In the genomic region with DNA sequence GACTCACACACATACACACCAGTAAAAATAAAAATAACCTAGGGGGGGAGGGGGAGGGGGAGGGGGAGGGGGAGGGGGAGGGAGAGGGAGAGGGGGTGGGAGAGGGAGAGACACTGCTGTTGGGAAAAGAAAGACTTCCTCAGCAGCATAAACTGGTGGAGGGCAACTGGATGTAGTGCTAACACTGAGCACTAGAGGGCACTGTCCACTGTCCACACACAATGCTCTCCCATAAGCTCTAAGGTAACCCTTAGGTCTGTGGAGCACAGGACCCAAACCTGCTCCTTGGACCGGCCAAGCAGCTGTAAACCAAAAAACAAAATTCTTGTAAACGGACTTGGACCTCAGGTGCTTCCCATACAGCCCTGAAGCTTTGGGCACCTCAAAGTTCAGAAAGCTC, we compare ENCODE assay signal across 8 mouse cellular contexts. TPM values are rescaled to one million over a fixed set of nuclear protein-coding genes. Genes with fewer than 3 reads are reported as not detected.
DNase-seq lines count a peak whose midpoint lies in the region; ATAC-seq and TF ChIP-seq lines count a peak whose summit lies in the region.
"Had no signal": no experiment of that assay in that cellular context is flagged by ENCODE, and none has a peak within 500 bp of the region (broad histone marks: within the 10 kb centered on the region; RNA-seq: fewer than 3 reads in every experiment).

No protein-coding gene starts in this region.

- 24% methylated on average over 2 of the region's 2 CpGs for WGBS in midbrain, embryonic 10.5 days
- 16% methylated on average over 2 of the region's 2 CpGs for WGBS in midbrain, embryonic 13.5 days
- WGBS in forebrain, embryonic 14.5 days: 24% methylated on average over 2 of the region's 2 CpGs
- 26% methylated on average over 2 of the region's 2 CpGs for WGBS in limb, embryonic 10.5 days

- TF ChIP-seq CTCF in MEL (IDR thresholded peaks at IDR 0.05 in 2 of 3, conservative IDR thresholded peaks at IDR 0.05 in 1 of 3; ENCODE audit: control insufficient read depth in 1 of 3, insufficient read depth in 1 of 3, low read depth in 2 of 3, low read length in 3 of 3, poor library complexity in 1 of 3, severe bottlenecking in 1 of 3): peak; percentile 91 to 94 (median 92)

- H3K9me3 ChIP-seq in midbrain, embryonic 10.5 days (replicated peaks): no peaks in the 10 kb centered on the region; the same call in 1 of the 2 replicates
- no peaks in the 10 kb centered on the region for H3K9me3 ChIP-seq in midbrain, embryonic 13.5 days
- H3K9me3 ChIP-seq in MEL (replicated peaks; ENCODE audit: insufficient read depth, low read length): no peaks in the 10 kb centered on the region
- no peaks in the 10 kb centered on the region for H3K9me3 ChIP-seq in forebrain, embryonic 14.5 days (replicated peaks; ENCODE audit: control insufficient read depth, low read length)
- no peaks in the 10 kb centered on the region for H3K9me3 ChIP-seq in limb, embryonic 10.5 days (replicated peaks)
- H3K9me3 ChIP-seq: limb, embryonic 13.5 days had no signal

- no peak overlapping the region for H3K4me2 ChIP-seq in midbrain, embryonic 13.5 days (replicated peaks)
- no peak overlapping the region for H3K4me2 ChIP-seq in forebrain, embryonic 14.5 days (ENCODE audit: low read length)
- H3K4me2 ChIP-seq: limb, embryonic 13.5 days had no signal

- H3K4me3 ChIP-seq in midbrain, embryonic 10.5 days: no peak overlapping the region
- H3K4me3 ChIP-seq in midbrain, embryonic 13.5 days (replicated peaks): no peak overlapping the region
- no peak overlapping the region for H3K4me3 ChIP-seq in MEL (ENCODE audit: control insufficient read depth in 1 of 2, insufficient read depth in 1 of 2, low read depth in 2 of 2, low read length in 2 of 2)
- no peak overlapping the region for H3K4me3 ChIP-seq in forebrain, embryonic 14.5 days (ENCODE audit: low read depth, low read length)
- no peak overlapping the region for H3K4me3 ChIP-seq in limb, embryonic 10.5 days
- H3K4me3 ChIP-seq: limb, embryonic 13.5 days had no signal

- no peak overlapping the region for H3K27ac ChIP-seq in midbrain, embryonic 10.5 days (replicated peaks)
- no peak overlapping the region for H3K27ac ChIP-seq in midbrain, embryonic 13.5 days
- no peak overlapping the region for H3K27ac ChIP-seq in MEL (ENCODE audit: control insufficient read depth, low read depth, low read length)
- no peak overlapping the region for H3K27ac ChIP-seq in forebrain, embryonic 14.5 days (ENCODE audit: low read depth, low read length)
- no peak overlapping the region for H3K27ac ChIP-seq in limb, embryonic 10.5 days
- H3K27ac ChIP-seq: limb, embryonic 13.5 days had no signal

- H3K9ac ChIP-seq in midbrain, embryonic 13.5 days (replicated peaks): no peak overlapping the region
- H3K9ac ChIP-seq in MEL (ENCODE audit: control insufficient read depth, low read depth, low read length, poor library complexity, severe bottlenecking): no peak overlapping the region
- no peak overlapping the region for H3K9ac ChIP-seq in forebrain, embryonic 14.5 days (ENCODE audit: low read length)
- H3K9ac ChIP-seq: limb, embryonic 13.5 days had no signal

- TF ChIP-seq EP300 in MEL (IDR thresholded peaks at IDR 0.05; ENCODE audit: low read depth in 1 of 2, low read length in 2 of 2): no peak

- peak; percentile 71 for DNase-seq in midbrain, embryonic 10.5 days (ENCODE audit: low spot score)
- peak; percentile 89 for DNase-seq in MEL (ENCODE audit: low read depth, low spot score)
- DNase-seq in brain, adult 2 months (ENCODE audit: low read depth, low spot score): peak; percentile 84
- DNase-seq in forebrain, embryonic 14.5 days (ENCODE audit: low spot score): peak; percentile 67
- DNase-seq in limb, embryonic 10.5 days (ENCODE audit: low spot score): peak; percentile 83
- DNase-seq in retina, adult 2 months (ENCODE audit: low read depth, low spot score): peak; percentile 47

- no peaks in the 10 kb centered on the region for H3K4me1 ChIP-seq in midbrain, embryonic 10.5 days
- H3K4me1 ChIP-seq in midbrain, embryonic 13.5 days (replicated peaks): no peaks in the 10 kb centered on the region
- H3K4me1 ChIP-seq in MEL (ENCODE audit: control insufficient read depth in 1 of 2, insufficient read depth in 2 of 2, low read length in 2 of 2): no peaks in the 10 kb centered on the region
- H3K4me1 ChIP-seq in forebrain, embryonic 14.5 days (ENCODE audit: control insufficient read depth, insufficient read depth, low read length): no peaks in the 10 kb centered on the region
- 0 out of 2 replicates have a peak, but pooled peaks cover 6% of the 10 kb centered on the region for H3K4me1 ChIP-seq in limb, embryonic 10.5 days
- H3K4me1 ChIP-seq: limb, embryonic 13.5 days had no signal

- H3K79me2 ChIP-seq in MEL (ENCODE audit: control insufficient read depth, insufficient read depth, low read length, poor library complexity): no peaks in the 10 kb centered on the region

- H3K36me3 ChIP-seq in midbrain, embryonic 10.5 days: no peaks in the 10 kb centered on the region
- no peaks in the 10 kb centered on the region for H3K36me3 ChIP-seq in midbrain, embryonic 13.5 days
- H3K36me3 ChIP-seq in MEL (ENCODE audit: control insufficient read depth in 1 of 2, insufficient read depth in 2 of 2, low read length in 2 of 2): no peaks in the 10 kb centered on the region
- no peaks in the 10 kb centered on the region for H3K36me3 ChIP-seq in forebrain, embryonic 14.5 days (ENCODE audit: control insufficient read depth, insufficient read depth, low read length)
- no peaks in the 10 kb centered on the region for H3K36me3 ChIP-seq in limb, embryonic 10.5 days
- H3K36me3 ChIP-seq: limb, embryonic 13.5 days had no signal

- H3K27me3 ChIP-seq in midbrain, embryonic 10.5 days (ENCODE audit: low read depth, poor library complexity, severe bottlenecking): no peaks in the 10 kb centered on the region
- H3K27me3 ChIP-seq in midbrain, embryonic 13.5 days: no peaks in the 10 kb centered on the region
- H3K27me3 ChIP-seq in MEL (ENCODE audit: control insufficient read depth in 1 of 2, insufficient read depth in 2 of 2, low read length in 2 of 2): peaks cover 5 to 10% of the 10 kb centered on the region in 2 experiments; a peak in 3 of 4 replicates
- H3K27me3 ChIP-seq in forebrain, embryonic 14.5 days (replicated peaks; ENCODE audit: control insufficient read depth, insufficient read depth, low read length): no peaks in the 10 kb centered on the region
- H3K27me3 ChIP-seq in limb, embryonic 10.5 days (ENCODE audit: low read depth, poor library complexity, severe bottlenecking): no peaks in the 10 kb centered on the region
- H3K27me3 ChIP-seq: limb, embryonic 13.5 days had no signal

- TF ChIP-seq RAD21 in MEL (IDR thresholded peaks at IDR 0.05; ENCODE audit: low read depth, low read length): peak; percentile 89

- ATAC-seq in midbrain, embryonic 13.5 days: no peak
- ATAC-seq in forebrain, embryonic 14.5 days: 0 out of 2 replicates have a peak, but pooled peaks have one; percentile 48

- no peak for TF ChIP-seq POLR2A in MEL (IDR thresholded peaks at IDR 0.05; ENCODE audit: control insufficient read depth in 1 of 2, insufficient read depth in 1 of 2, low read depth in 1 of 2, low read length in 2 of 2, poor library complexity in 1 of 2)

RNA-seq across cellular contexts. Expression of a gene that starts 1.0 kb away (rescaled TPM):
- polyA plus RNA-seq in midbrain, embryonic 10.5 days (2016; fragmentation: Nextera tagmentation; extraction: Ambion mirVana): not detected in 2 replicates
- polyA plus RNA-seq in midbrain, embryonic 13.5 days (2015; fragmentation: Nextera tagmentation; extraction: Ambion mirVana): not detected in 2 replicates
- not detected in 2 replicates for total RNA-seq in MEL (2012; rRNA removed)
- polyA plus RNA-seq in MEL (2012; ENCODE audit: insufficient read depth in 1 of 2, insufficient read length in 2 of 2, low read depth in 1 of 2, low replicate concordance in 2 of 2, missing spikeins in 1 of 2): under 1 TPM in 1 of 2 experiments, not detected in 1; 0.08 TPM
- not detected in 2 replicates for polyA plus RNA-seq in forebrain, embryonic 14.5 days (2014; fragmentation: Nextera tagmentation; extraction: Ambion mirVana)
- polyA plus RNA-seq in limb, embryonic 10.5 days (2016; fragmentation: Nextera tagmentation; extraction: Ambion mirVana): not detected in 2 replicates
- polyA plus RNA-seq: limb, embryonic 13.5 days had no signal

RNA-seq across cellular contexts. Expression of a gene that starts 11.9 kb away (rescaled TPM):
- polyA plus RNA-seq in midbrain, embryonic 10.5 days (2016; fragmentation: Nextera tagmentation; extraction: Ambion mirVana): 0.99 TPM in 2 replicates
- polyA plus RNA-seq in midbrain, embryonic 13.5 days (2015; fragmentation: Nextera tagmentation; extraction: Ambion mirVana): 0.50 and 0.66 TPM in 2 replicates
- 0.36 and 0.54 TPM in 2 replicates for total RNA-seq in MEL (2012; rRNA removed)
- polyA plus RNA-seq in MEL (2012; ENCODE audit: insufficient read depth in 1 of 2, insufficient read length in 2 of 2, low read depth in 1 of 2, low replicate concordance in 2 of 2, missing spikeins in 1 of 2): 1 to 10 TPM in 1 of 2 experiments, not detected in 1; 2.4 TPM
- polyA plus RNA-seq in forebrain, embryonic 14.5 days (2014; fragmentation: Nextera tagmentation; extraction: Ambion mirVana): 0.79 and 0.95 TPM in 2 replicates
- polyA plus RNA-seq in limb, embryonic 10.5 days (2016; fragmentation: Nextera tagmentation; extraction: Ambion mirVana): 2.4 and 2.6 TPM in 2 replicates

RNA-seq across cellular contexts. Expression of a gene that starts 26.2 kb away (rescaled TPM):
- 0.06 and 0.15 TPM in 2 replicates for polyA plus RNA-seq in midbrain, embryonic 10.5 days (2016; fragmentation: Nextera tagmentation; extraction: Ambion mirVana)
- 0.16 and 0.18 TPM in 2 replicates for polyA plus RNA-seq in midbrain, embryonic 13.5 days (2015; fragmentation: Nextera tagmentation; extraction: Ambion mirVana)
- total RNA-seq in MEL (2012; rRNA removed): 4.3 and 4.6 TPM in 2 replicates
- polyA plus RNA-seq in MEL (2012; ENCODE audit: insufficient read depth in 1 of 2, insufficient read length in 2 of 2, low read depth in 1 of 2, low replicate concordance in 2 of 2, missing spikeins in 1 of 2): 1 to 10 TPM in 1 of 2 experiments, not detected in 1; 8.9 TPM
- polyA plus RNA-seq in forebrain, embryonic 14.5 days (2014; fragmentation: Nextera tagmentation; extraction: Ambion mirVana): 0.05 and 0.22 TPM in 2 replicates
- polyA plus RNA-seq in limb, embryonic 10.5 days (2016; fragmentation: Nextera tagmentation; extraction: Ambion mirVana): 0.18 and 0.36 TPM in 2 replicates

RNA-seq across cellular contexts. Expression of a gene that starts 29.9 kb away (rescaled TPM):
- 19.3 and 20.0 TPM in 2 replicates for polyA plus RNA-seq in midbrain, embryonic 10.5 days (2016; fragmentation: Nextera tagmentation; extraction: Ambion mirVana)
- 10.8 and 11.4 TPM in 2 replicates for polyA plus RNA-seq in midbrain, embryonic 13.5 days (2015; fragmentation: Nextera tagmentation; extraction: Ambion mirVana)
- 116 and 131 TPM in 2 replicates for total RNA-seq in MEL (2012; rRNA removed)
- 100 to 1,000 TPM in 1 of 2 experiments, not detected in 1; 123 TPM for polyA plus RNA-seq in MEL (2012; ENCODE audit: insufficient read depth in 1 of 2, insufficient read length in 2 of 2, low read depth in 1 of 2, low replicate concordance in 2 of 2, missing spikeins in 1 of 2)
- 11.1 and 11.7 TPM in 2 replicates for polyA plus RNA-seq in forebrain, embryonic 14.5 days (2014; fragmentation: Nextera tagmentation; extraction: Ambion mirVana)
- polyA plus RNA-seq in limb, embryonic 10.5 days (2016; fragmentation: Nextera tagmentation; extraction: Ambion mirVana): 66.4 and 72.6 TPM in 2 replicates

RNA-seq across cellular contexts. Expression of a gene that starts 46.7 kb away (rescaled TPM):
- 408 and 433 TPM in 2 replicates for polyA plus RNA-seq in midbrain, embryonic 10.5 days (2016; fragmentation: Nextera tagmentation; extraction: Ambion mirVana)
- 324 and 341 TPM in 2 replicates for polyA plus RNA-seq in midbrain, embryonic 13.5 days (2015; fragmentation: Nextera tagmentation; extraction: Ambion mirVana)
- 426 and 451 TPM in 2 replicates for total RNA-seq in MEL (2012; rRNA removed)
- polyA plus RNA-seq in MEL (2012; ENCODE audit: insufficient read depth in 1 of 2, insufficient read length in 2 of 2, low read depth in 1 of 2, low replicate concordance in 2 of 2, missing spikeins in 1 of 2): 100 to 1,000 TPM; 112 to 290 TPM
- polyA plus RNA-seq in forebrain, embryonic 14.5 days (2014; fragmentation: Nextera tagmentation; extraction: Ambion mirVana): 279 and 286 TPM in 2 replicates
- polyA plus RNA-seq in limb, embryonic 10.5 days (2016; fragmentation: Nextera tagmentation; extraction: Ambion mirVana): 415 and 441 TPM in 2 replicates
